Mouse (Mus musculus) left cerebral cortex, adult 11 months (tissue): ENCODE results near the gene Morf4l2.
"Not testable (repeated sequence)": the region's sequence is repeated elsewhere in the genome, so short reads cannot be mapped to it uniquely, and the experiment has no call there.

Source experiments
- DNase-seq: peaks from one replicate; pipeline ENCODE4 v3.0.0; 2022; ENCODE audit warnings: low spot score

Gene Morf4l2

DNA sequence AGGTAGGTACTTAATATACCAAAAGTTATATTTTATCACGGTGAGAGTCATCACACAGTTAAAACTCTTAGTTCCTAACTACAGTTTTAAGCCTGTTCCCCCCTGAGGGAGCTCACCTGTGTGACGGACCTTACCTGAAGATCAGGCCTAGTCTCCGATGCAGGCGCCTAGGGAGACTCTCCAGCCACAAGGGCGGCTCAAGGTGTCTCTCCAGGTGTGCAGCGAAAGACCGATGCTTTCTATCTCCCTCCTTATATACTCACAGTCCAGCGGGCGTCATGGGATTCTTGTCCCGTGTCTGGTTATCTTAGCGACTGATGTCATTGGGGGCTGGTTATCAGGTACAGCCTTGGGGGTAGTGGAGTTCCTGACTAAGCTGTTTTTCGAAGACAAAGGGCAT lies at the start of gene Morf4l2:
TSS of gene Morf4l2 (minus strand) at position 232 of the 400 bp plus-strand sequence.
- no peak for DNase-seq

DNA sequence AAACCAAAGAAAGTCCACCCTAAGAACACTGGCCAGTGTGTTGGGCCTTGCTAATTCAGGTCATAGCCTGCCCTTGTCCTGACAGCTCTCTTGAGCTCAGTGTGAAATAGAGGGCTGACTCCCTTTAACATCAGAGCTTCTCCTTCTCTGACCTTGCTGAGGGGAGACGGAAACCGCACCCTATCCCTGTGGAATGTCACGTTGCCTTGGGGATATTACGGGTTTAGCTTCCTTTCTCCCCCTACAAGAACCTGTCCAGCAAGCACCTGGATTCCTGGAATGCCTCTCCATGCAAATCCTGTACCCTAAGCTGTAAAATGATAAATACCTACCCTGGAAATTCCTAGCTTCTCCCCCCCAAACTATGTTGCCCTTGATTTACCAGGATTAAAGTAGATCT lies 46.0 kb upstream of the Morf4l2 start:
- no peak for DNase-seq

DNA sequence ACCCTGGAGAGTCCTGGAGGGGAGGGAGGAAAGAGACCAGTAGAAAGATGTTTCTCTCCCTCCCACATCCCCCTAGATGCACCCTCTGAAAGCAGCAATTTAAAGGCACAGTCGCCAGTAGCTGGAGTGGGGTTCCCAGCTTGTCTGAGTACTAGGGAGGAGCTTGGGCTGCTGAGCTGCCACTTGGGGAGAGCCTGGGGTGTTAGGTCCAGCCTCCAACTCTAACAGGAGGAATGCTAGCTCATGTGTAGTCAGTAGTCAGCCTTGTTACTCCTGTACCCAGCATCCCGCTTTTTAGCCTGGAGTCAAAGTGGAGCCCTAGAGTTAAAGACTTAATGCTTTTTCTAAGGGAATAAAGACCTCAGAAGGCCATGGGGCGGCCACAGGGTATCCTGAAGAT lies 36.6 kb upstream of the Morf4l2 start, which contains the start of gene Glra4:
TSS of gene Glra4 (minus strand) at position 101 of the 400 bp plus-strand sequence.
- DNase-seq, result no peak

DNA sequence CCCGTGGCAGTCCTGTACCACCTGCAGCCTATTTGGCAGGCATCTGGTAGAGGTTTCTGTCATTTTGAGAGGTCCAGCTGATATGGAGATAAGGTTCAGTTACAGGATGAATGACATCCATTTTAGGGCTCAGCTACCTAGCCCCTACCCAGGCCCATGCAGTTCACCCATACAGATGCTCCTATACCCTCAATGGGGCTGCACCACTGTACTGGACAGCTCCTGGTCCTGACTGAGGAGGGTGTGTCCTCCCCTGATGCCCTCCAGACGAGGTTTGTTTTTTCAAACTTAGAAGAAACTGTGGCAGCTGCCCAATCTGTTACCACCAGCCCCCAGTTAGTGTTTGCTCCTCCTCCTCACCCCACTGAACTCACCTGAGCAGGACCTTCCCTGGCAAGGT lies 35.8 kb upstream of the Morf4l2 start:
- DNase-seq, result no peak

DNA sequence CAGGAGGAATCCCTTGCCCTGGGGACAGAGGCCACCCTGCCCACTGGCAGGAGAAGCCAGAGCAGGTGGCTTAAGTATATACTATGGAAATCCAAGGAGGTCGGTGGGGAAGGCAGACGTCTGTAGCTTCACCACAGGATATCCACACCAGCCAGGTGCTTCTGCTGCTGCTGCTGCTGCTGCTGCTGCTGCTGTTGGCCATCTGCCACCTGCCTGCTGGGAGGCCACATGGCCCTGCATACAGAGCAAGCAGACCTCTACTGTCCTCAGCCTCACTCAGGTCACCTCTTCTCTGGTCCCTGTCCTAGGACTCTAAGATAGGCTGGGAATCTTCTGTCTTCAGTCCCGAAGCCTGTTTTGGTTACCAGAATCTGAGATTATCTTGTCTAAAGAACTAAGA lies 34.6 kb upstream of the Morf4l2 start:
- DNase-seq, result no peak

- no peak for DNase-seq
Observed at GRCm38 (mm10) chrX:136773035-136773434, 29.5 kb upstream of the Morf4l2 start.

- DNase-seq, result no peak
Observed at GRCm38 (mm10) chrX:136761103-136762074, 17.9 kb upstream of the Morf4l2 start.

DNA sequence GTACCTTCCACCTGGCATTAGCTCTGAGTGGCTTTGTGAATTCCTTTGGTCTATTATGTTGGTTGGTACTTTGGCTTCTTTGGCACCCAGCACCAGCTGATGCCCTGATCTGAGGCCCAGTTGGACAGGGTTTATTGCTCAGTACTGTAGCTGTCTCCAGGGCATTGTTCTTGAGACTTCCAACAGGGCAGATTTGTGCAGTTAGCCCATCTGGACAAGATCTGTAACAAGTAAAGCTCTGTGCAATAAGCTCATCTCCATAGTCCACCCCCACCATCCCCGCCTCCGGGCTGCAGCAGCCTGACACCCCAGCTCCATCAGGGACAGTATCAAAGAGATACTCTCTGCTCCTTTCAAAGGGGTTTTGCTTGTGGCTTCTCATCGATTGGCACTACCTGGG lies 12.0 kb upstream of the Morf4l2 start:
- DNase-seq, result no peak

DNA sequence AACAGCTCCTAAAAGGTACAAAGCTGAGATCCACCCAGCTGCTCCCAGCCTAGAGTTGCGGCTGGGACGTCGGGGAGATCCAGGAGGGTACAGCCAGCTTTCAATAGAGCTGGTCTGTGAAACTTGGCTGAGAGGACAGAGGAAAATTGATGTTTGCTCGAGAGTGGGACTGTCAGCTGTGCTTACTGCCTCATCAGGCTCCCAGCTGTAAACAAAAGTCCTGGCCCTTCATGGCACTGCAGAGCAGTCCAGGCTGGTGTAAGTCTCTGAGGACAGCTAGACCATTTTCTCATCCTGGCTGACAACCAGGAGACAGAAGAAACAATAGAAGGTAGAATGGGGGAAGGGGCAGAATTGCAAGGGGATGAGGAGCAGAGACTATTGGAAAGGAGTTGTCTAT lies 5.8 kb upstream of the Morf4l2 start:
- DNase-seq, result no peak

GRCm38 (mm10) chrX:136744663-136745062 lies 1.2 kb upstream of the Morf4l2 start:
- DNase-seq, result no peak

GRCm38 (mm10) chrX:136742661-136743103 lies 808 bp downstream of the Morf4l2 start:
- DNase-seq, result no peak

DNA sequence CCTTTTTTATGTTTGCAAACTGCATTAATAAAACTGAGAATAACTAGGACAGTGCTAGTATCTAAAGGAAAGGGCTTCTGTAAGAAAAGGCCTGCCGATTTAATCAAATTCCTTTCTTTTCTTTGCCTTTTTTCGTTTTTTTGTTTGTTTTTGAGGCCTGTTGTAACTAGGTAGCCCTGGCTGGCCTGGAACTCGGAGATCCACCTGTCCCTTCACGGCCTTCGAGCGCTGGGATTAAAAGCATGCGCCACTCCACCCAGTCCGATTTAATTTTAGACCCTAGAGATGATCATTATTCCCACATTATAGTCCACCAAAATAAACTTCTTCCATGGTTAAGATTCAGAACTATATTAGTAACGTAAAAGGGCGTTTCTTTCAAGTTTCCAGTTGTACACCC lies 1.2 kb downstream of the Morf4l2 start:
- no peak for DNase-seq

GRCm38 (mm10) chrX:136741651-136742201 lies 1.8 kb downstream of the Morf4l2 start:
- DNase-seq, result peak; percentile 80

DNA sequence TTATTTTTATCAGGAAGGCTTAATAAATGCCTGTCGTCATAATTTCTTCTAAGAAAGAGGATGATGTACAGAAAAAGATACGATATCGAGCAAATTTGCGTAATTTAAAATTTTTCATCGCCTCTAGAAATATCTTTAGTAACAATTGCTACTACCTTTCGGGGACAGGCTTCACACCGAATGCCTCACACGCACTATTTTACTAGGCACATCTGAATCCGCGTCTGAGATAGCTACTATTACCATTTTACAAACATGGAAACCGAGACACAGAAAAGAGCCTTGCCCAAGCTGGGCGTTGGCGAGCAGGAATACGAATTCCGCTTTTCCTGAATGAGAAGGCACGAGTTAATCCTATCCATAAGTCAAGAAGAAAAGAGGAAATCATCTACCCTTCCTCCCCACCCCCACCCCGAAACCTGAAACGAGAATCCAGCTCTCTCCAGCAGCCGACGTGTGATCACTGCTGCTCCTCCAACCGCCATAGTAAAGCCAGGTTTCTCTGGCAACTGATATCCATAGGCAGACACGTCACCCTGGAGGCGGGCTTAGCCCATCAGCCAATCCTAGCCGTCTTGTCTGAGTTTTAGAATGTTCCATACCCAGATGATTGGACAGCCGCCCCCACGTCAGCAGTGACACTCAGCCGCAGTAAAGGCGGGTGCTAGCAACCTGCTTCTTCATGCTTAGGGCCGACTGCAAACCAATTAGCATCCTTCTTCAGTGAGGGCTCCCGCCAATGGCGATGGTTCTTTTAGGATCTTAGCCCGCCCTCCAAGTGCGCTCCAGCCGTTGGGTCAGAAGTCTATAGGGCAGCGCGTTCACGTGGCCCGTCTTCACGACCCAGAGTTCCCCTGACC lies 2.5 kb downstream of the Morf4l2 start:
- DNase-seq, result peak; percentile 96

DNA sequence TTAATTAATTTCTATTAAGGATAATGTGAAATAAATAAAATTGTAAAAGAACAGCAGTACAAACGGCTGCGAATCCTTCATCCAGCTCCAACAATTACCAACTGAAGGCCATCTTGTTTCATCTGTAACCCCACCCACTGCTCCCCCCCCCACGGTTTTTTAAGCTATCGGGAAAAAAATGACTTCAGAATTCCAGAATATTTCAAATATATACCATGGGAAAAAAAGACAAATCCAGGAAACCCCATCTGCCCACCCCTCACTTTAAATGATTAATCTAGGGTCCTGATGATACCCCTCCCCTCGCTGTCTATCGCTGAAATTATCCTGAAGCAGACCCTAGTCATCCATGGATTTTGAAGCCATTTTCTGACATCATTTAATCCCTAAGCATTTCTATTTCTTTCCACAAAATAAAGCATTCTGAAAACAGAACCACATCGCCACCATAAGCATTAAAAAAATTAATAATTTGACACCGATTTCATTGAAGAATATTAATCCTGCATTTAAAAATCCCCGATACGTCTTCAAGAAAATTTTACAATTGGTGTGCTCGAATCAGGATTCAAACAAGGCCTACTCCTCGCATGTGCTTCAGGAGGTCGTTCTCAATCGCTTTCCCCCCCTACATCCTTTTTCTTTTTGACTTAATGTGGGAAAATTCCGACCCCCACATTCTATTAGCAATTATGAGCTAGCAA lies 3.3 kb downstream of the Morf4l2 start:
- no peak for DNase-seq

- DNase-seq, result no peak
Observed at GRCm38 (mm10) chrX:136732016-136732415, 11.5 kb downstream of the Morf4l2 start.

GRCm38 (mm10) chrX:136714742-136715474 lies 28.6 kb downstream of the Morf4l2 start:
- DNase-seq, result not testable (repeated sequence)

DNA sequence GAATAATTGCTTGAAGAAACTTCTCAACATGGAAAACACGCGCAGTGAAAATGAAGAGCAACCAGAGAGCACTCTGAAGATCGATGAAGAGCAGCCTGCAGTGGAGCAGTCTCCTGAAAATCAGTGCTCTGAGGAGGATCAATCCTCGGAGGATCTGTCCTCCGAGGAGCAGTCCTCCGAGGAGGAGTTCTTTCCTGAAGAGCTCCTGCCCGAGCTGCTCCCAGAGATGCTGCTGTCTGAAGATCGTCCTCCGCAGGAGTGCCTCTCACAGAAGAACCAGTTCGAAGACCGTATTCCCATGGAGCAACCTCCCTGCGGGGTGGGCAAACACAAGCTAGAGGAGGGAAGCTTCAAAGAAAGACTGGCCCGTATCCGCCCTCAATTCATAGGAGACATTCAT lies 34.7 kb downstream of the Morf4l2 start:
- no peak for DNase-seq

DNA sequence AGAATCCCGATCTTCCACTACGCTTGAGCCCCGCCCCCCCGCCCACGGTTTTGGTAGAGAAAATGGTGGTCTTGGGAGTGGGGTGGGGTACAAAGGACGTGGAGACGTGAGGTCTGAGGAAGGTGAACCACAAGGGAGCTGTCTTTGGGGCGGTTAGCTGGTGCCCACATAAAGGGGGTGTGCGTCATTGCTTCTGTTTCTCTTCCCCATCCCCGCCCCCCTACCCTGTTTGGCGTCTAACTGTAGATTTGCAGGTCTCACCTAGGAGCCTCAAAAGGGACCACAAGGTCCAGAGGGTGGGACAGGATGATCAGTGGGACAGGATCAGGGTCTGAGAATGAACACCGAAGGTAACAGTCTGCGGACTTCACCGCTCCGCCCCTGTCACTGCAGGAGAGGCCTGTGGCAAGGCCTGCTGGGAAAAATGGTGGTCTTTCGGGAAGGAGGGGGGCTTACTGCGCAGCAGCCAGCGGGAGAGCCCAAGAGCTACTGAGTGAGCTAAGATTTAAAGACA lies 35.3 kb downstream of the Morf4l2 start:
- DNase-seq, result peak; percentile 7

GRCm38 (mm10) chrX:136707446-136708167 lies 35.9 kb downstream of the Morf4l2 start, which contains the start of gene Tceal1:
TSS of gene Tceal1 (plus strand) at chrX:136707982.
- peak; percentile 58 for DNase-seq
